Mouse (Mus musculus) A20 (cell line): ENCODE results near the gene Banp.

Experiments
- DNase-seq: peaks from one replicate; pipeline ENCODE4 v3.0.0-alpha.2; 2011; ENCODE audit warnings: low read depth, low spot score

The Banp gene

GRCm38 (mm10) chr8:121950749-121951655, 1.5 kb downstream of the Banp start:
- DNase-seq: peak; percentile 64

- DNase-seq: peak; percentile 38
Measured at GRCm38 (mm10) chr8:121951656-121952009, 2.1 kb downstream of the Banp start.

- DNase-seq: no peak
Measured at GRCm38 (mm10) chr8:121952122-121952521, 2.6 kb downstream of the Banp start.

- DNase-seq: peak; percentile 52
Measured at GRCm38 (mm10) chr8:121952800-121953199, 3.2 kb downstream of the Banp start.

- DNase-seq: peak; percentile 31
Measured at GRCm38 (mm10) chr8:121953821-121954545, 4.4 kb downstream of the Banp start.

- peak; percentile 67 for DNase-seq
Measured at GRCm38 (mm10) chr8:121954981-121955555, 5.5 kb downstream of the Banp start.

GRCm38 (mm10) chr8:121955825-121956500, 6.4 kb downstream of the Banp start:
- no peak for DNase-seq

- no peak for DNase-seq
Measured at GRCm38 (mm10) chr8:121958395-121958794, 8.8 kb downstream of the Banp start.

GRCm38 (mm10) chr8:121962892-121963291, 13.3 kb downstream of the Banp start:
- DNase-seq: no peak

GRCm38 (mm10) chr8:121964716-121965512, 15.4 kb downstream of the Banp start:
- no peak for DNase-seq

GRCm38 (mm10) chr8:121966110-121966509, 16.6 kb downstream of the Banp start:
- DNase-seq: no peak

GRCm38 (mm10) chr8:121966714-121967448, 17.3 kb downstream of the Banp start:
- DNase-seq: no peak

- DNase-seq: no peak
Measured at GRCm38 (mm10) chr8:121967977-121968376, 18.4 kb downstream of the Banp start.

- no peak for DNase-seq
Measured at GRCm38 (mm10) chr8:121968542-121968941, 19.0 kb downstream of the Banp start.

GRCm38 (mm10) chr8:121970225-121970624, 20.7 kb downstream of the Banp start:
- DNase-seq: no peak

GRCm38 (mm10) chr8:121971488-121972058, 22.0 kb downstream of the Banp start:
- peak; percentile 86 for DNase-seq

- DNase-seq: no peak
Measured at GRCm38 (mm10) chr8:121973906-121974305, 24.4 kb downstream of the Banp start.

GRCm38 (mm10) chr8:121977819-121978590, 28.5 kb downstream of the Banp start:
- DNase-seq: peak; percentile 62

GRCm38 (mm10) chr8:121978670-121979069, 29.1 kb downstream of the Banp start:
- DNase-seq: no peak
